Mouse (Mus musculus) heart, postnatal 10 days (tissue): ENCODE measurements around the gene Pex1. TPM values are rescaled to one million over a fixed set of nuclear protein-coding genes. Genes with fewer than 3 reads are reported as not detected.

Experiments used
- microRNA-seq, 2 experiments: library from miRNA; unstranded; fragments of <30 nt; microRNA quantifications; one replicate each; pipeline ENCODE4 v1.2.0; 2022
- total RNA-seq, 2 experiments: library from RNA; stranded (reverse); gene quantifications; 2 replicates each; pipeline ENCODE4 v1.2.3; 2021

The Pex1 gene
- total RNA-seq, 2 experiments from 2014 or later, result 11.0 to 12.1 TPM

Small RNA genes lying within 50 kb of the gene (microRNA-seq; reads per million reads assigned to microRNA genes)
- 0 reads per million in 2 experiments for gene Gm26238

Other genes starting within 250 kb of the Pex1 start
- gene Fam133b, start 52.2 kb upstream of the Pex1 start, total RNA-seq, result 10 to 100 TPM; 20.8 to 21.4 TPM
- 1 to 10 TPM; 2.8 to 3.6 TPM for gene 1700109H08Rik, start 24.5 kb upstream of the Pex1 start, total RNA-seq
- gene Rbm48, start 519 bp downstream of the Pex1 start, total RNA-seq, result 1 to 10 TPM; 5.9 to 6.6 TPM
- gene Tmbim7, start 55.1 kb downstream of the Pex1 start, total RNA-seq, result not detected
- gene Gatad1, start 61.1 kb downstream of the Pex1 start, total RNA-seq, result 100 to 1,000 TPM in 1 of 2 experiments, 10 to 100 TPM in 1; 99.2 to 106 TPM
- 10 to 100 TPM; 28.7 to 29.8 TPM for gene Ankib1, start 206.9 kb downstream of the Pex1 start, total RNA-seq
- 10 to 100 TPM; 31.7 to 35.7 TPM for gene Krit1, start 207.1 kb downstream of the Pex1 start, total RNA-seq
- gene Lrrd1, start 249.1 kb downstream of the Pex1 start, total RNA-seq, result under 1 TPM; 0.07 to 0.17 TPM